Mouse (Mus musculus) bone marrow macrophage, adult 2 months (primary cell): ENCODE data around the gene Helq.

ENCODE experiments used
- CTCF ChIP-seq: IDR thresholded peaks from 2 replicates; pipeline ENCODE4 v1.5.1; 2012; ENCODE audit warnings: low read depth, mild to moderate bottlenecking, low read length, moderate library complexity
- POLR2A ChIP-seq: IDR thresholded peaks from 2 replicates; pipeline ENCODE4 v1.6.1; 2012; ENCODE audit warnings: mild to moderate bottlenecking, low read depth, low read length, borderline replicate concordance

DNA sequence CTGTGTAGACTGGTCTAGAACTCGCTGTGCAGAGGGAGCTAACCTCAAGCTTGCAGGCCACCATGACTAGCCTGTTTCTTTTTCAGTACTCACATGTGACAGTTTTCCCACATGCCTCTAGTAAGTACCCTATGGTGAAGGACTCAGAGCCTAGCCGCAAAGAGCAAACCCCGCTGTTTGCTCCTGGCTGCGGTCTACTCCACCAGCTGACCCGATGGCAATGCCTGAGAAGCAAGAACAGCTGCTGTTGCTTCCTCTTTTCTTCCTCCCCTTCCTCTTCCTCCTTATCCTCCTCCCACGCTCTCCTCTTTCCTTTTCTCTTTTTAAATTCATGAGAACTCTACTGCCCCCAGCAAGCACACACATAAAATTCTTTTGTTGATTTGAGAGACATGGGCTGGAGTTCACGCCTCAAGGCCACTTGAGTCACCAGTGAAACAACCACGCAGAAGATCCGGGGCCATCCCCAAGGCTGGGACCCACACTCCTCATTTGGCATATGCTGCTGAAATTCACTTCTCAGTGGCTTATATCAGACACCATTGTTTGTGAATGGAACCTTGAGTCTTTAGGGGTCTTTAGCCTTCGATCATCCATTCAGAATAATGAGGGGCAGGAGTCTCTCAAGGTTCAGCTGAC is 47.7 kb downstream of the Helq start:
- TF ChIP-seq CTCF (no peak), POLR2A (no peak)
